Mouse (Mus musculus) cerebellum, adult 18-20 months (tissue): Measurements from ENCODE around the gene Olfr1080.
"Not testable (repeated sequence)": the region's sequence is repeated elsewhere in the genome, so short reads cannot be mapped to it uniquely, and the experiment has no call there.

ENCODE experiments used
- DNase-seq, 2 experiments: peaks; one replicate each; pipeline ENCODE4 v3.0.0; 2021

The Olfr1080 gene

DNA sequence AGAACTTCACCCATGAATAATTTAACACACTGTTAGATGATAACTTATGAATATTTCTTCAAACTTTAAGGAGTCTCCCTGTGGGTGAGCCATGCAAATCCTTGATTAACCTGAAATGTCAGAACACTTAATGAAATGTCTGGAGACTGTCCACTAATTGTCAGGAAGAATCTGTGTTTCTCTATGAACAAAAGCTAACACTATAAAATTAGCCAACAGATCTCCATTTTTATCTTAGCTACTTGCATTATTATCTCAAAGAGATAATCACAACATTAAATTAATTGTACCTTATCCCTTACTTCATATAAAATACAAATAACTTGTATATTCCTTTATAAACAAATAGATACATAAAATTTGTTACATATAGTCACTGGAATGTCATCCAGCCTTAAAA, at the start of gene Olfr1080:
TSS of gene Olfr1080 (minus strand) at position 101 of the 400 bp plus-strand sequence.
- DNase-seq, result not testable (repeated sequence)

DNA sequence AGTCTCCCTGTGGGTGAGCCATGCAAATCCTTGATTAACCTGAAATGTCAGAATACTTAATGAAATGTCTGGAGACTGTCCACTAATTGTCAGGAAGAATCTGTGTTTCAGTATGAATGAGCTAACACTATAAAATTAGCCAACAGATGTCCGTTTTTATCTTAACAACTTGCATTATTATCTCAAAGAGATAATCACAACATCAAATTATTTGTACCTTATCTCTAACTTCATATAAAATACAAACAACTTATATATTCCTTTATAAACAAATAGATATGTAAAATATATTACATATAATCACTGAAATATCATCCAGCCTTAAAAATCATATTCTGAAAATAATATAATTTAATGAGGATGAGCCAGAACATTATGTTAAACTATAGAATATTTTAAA, 40.8 kb upstream of the Olfr1080 start, which contains the start of gene Olfr1082:
TSS of gene Olfr1082 (minus strand) at position 101 of the 400 bp plus-strand sequence.
- DNase-seq, result not testable (repeated sequence)

DNA sequence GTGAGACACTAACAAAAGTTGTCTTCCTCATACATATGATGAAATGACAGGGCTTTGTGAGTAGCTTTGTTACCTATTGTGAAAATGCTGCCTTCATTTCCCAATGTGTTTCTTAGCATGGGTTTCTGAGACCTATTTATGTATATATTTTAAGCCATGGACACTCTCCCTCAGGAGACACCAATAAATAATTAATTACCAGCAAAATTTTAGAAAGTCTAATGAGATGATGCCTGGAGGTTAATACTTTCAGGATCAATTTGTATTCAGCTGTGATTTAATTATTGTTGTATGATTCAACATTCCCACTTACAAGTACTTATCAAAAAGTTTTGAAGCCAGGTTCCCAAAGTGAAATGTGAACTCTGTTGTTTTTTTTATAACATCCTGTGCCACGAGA, 15.7 kb downstream of the Olfr1080 start, which contains the start of gene Olfr1079:
TSS of gene Olfr1079 (minus strand) at position 101 of the 400 bp plus-strand sequence.
- no peak for DNase-seq

- no peak for DNase-seq
These were observed 27.0 kb downstream of the Olfr1080 start for GRCm38 (mm10) chr2:86530991-86531390.

- DNase-seq, result no peak
These were observed 49.9 kb downstream of the Olfr1080 start, which contains the start of gene Olfr1076 for GRCm38 (mm10) chr2:86508161-86508560. TSS of gene Olfr1076 (plus strand) at chr2:86508461.
